Mouse (Mus musculus) spleen, adult 2 months (tissue): ENCODE data around the gene Kat5. TPM values are rescaled to one million over a fixed set of nuclear protein-coding genes. Genes with fewer than 3 reads are reported as not detected.
A peak's percentile ranks its signal among the peaks of the same experiment; 100 is the strongest.

Experiments used
- DNase-seq, 2 experiments: peaks; one replicate each; pipeline versions ENCODE4 v3.0.0 to v3.0.0-alpha.2; 2012 to 2021; ENCODE audit warnings: low spot score in 2 of 2, low read depth in 1 of 2
- H3K27ac ChIP-seq: fragments of 200-500 bp; 2 replicates; pipeline ENCODE4 v1.5.1; 2012; ENCODE audit warnings: low read length, inconsistent platforms; ENCODE audit not compliant: insufficient read depth
- H3K27me3 ChIP-seq: fragments of 200-500 bp; 2 replicates; pipeline ENCODE4 v1.6.1; 2012; ENCODE audit warnings: mild to moderate bottlenecking, moderate library complexity, low read length, inconsistent platforms; ENCODE audit not compliant: control insufficient read depth, insufficient read depth
- H3K36me3 ChIP-seq: fragments of 200-500 bp; 2 replicates; pipeline ENCODE4 v1.6.1; 2012; ENCODE audit warnings: mild to moderate bottlenecking, low read length, inconsistent platforms; ENCODE audit not compliant: control insufficient read depth, insufficient read depth
- H3K4me1 ChIP-seq: fragments of 200-500 bp; 2 replicates; pipeline ENCODE4 v1.6.1; 2011; ENCODE audit warnings: inconsistent platforms; ENCODE audit not compliant: control insufficient read depth, insufficient read depth, insufficient read length
- H3K4me3 ChIP-seq: fragments of 200-500 bp; 2 replicates; pipeline ENCODE4 v1.5.1; 2011; ENCODE audit warnings: mild to moderate bottlenecking, inconsistent platforms; ENCODE audit not compliant: insufficient read depth, insufficient read length; ENCODE audit errors: extremely low read depth
- CTCF ChIP-seq: fragments of 200-500 bp; IDR thresholded peaks from 2 replicates; pipeline ENCODE4 v1.5.1; 2011; ENCODE audit warnings: mild to moderate bottlenecking, inconsistent platforms; ENCODE audit not compliant: insufficient read depth, insufficient read length, insufficient replicate concordance; ENCODE audit errors: extremely low read depth
- POLR2A ChIP-seq: fragments of 200-500 bp; IDR thresholded peaks from 2 replicates; pipeline ENCODE4 v1.6.1; 2011; ENCODE audit warnings: low read depth, low read length, inconsistent platforms
- WGBS: fragments of 180-500 bp; shearing (Covaris S2); methylation state at CpG from one replicate; pipeline ENCODE4 v1.1.7; 2018; 5-methylcytosine and 5-hydroxymethylcytosine counted together
- polyA plus RNA-seq: library from polyadenylated mRNA; depleted of rRNA; stranded (reverse); fragments of >200 nt; gene quantifications from 2 replicates; pipeline ENCODE4 v1.2.3, GENCODE M21; 2012

Kat5 gene
- polyA plus RNA-seq, 1 experiment, result 37.3 TPM

DNA sequence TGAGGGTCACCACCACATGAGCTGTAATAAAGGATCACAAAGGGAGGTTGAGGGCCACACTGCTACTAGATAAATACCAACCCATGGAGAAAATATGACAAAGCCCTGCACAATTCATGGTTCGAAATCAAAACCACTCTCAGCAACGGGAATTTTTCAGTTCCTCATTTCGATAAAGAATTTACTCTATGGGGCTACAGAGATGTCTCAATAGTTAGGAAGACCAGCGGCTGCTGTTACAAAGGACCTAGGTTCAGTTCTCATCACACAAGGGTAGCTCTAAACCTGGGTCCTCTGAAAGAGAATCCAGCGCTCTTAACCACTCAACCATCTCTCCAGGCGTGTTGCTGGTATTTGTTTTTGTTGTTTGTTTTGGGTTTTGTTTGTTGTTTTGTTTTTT, 18.1 kb downstream of the Kat5 start:
- H3K27me3 ChIP-seq, result no peaks in the 10 kb centered on the region
- TF ChIP-seq POLR2A, result no peak
- TF ChIP-seq CTCF, result no peak
- H3K4me3 ChIP-seq, result no peak overlapping the region
- no peaks in the 10 kb centered on the region for H3K36me3 ChIP-seq
- no peaks in the 10 kb centered on the region for H3K4me1 ChIP-seq
- DNase-seq, result no peak
- 39% methylated on average over 6 of the region's 6 CpGs for WGBS
- no peak overlapping the region for H3K27ac ChIP-seq

DNA sequence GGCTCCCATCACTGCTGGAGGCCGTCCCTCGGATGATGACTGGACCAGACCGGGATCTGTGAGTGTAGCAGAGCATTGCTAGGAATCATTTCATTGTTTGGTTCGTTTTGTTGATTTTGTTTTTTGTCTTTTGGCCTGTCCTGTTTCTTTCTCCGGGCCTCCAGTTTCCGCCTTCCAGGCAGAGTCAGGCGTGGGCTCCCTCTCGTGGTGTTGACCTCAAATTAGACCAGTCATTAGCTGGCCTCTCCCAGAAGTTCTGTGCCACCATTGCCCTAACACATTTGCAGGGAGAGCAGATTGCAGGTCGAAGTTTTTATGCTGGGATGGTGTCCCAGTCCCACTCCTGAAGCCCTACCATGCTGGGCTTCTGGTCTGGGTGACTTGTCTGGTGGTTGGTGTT, 20.9 kb downstream of the Kat5 start:
- Histone ChIP-seq H3K4me1 (no peaks in the 10 kb centered on the region), H3K27ac (no peak overlapping the region), H3K36me3 (no peaks in the 10 kb centered on the region), H3K27me3 (no peaks in the 10 kb centered on the region), H3K4me3 (no peak overlapping the region)
- TF ChIP-seq POLR2A (no peak), CTCF (no peak)
- WGBS, result 77% methylated on average over 9 of the region's 9 CpGs
- no peak for DNase-seq

DNA sequence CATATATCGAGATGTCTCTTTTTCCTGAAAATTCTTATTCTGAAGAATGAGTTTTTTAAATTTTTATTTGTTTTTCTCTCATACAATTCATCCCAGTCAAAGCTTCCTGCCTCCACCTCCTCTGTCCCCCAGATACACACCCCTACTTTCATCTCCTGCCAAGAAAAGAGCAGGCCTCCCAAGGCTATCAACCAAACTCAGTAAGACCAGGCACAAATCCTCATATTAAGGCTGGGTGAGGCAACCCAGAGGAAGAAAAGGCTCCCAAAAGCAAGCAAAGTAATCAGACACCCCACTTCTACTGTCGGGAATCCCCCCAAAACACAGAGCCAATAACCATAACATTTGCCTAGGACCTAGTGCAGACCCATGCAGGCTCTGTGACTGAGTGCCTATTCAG, 28.0 kb downstream of the Kat5 start:
- no peaks in the 10 kb centered on the region for H3K27me3 ChIP-seq
- H3K4me3 ChIP-seq, result no peak overlapping the region
- H3K36me3 ChIP-seq, result no peaks in the 10 kb centered on the region
- no peak overlapping the region for H3K27ac ChIP-seq
- no peaks in the 10 kb centered on the region for H3K4me1 ChIP-seq
- 79% methylated on average over 2 of the region's 2 CpGs for WGBS
- TF ChIP-seq POLR2A (no peak), CTCF (no peak)
- no peak for DNase-seq

DNA sequence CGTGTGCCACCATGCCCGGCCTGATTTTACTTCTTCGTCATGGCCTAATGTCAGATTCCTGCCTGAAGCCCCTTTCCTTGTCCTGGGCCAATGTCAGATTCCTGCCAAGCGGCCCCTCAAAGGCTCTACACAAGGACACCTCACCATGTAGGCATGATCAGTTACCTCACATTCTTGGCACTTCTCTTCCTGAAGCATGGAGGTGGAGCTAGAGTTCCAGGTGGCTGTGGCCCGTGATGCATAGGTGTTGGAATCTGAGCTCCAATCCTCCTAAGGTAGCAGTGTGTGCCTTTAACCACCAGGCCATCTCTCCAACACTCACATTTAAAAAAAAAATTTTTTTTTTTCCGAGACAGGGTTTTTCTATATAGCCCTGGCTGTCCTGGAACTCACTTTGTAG, 29.3 kb downstream of the Kat5 start:
- 86% methylated on average over 6 of the region's 6 CpGs for WGBS
- TF ChIP-seq CTCF, result no peak
- TF ChIP-seq POLR2A, result no peak
- no peak for DNase-seq
- no peaks in the 10 kb centered on the region for H3K4me1 ChIP-seq
- no peak overlapping the region for H3K4me3 ChIP-seq
- no peaks in the 10 kb centered on the region for H3K27me3 ChIP-seq
- no peaks in the 10 kb centered on the region for H3K36me3 ChIP-seq
- no peak overlapping the region for H3K27ac ChIP-seq

DNA sequence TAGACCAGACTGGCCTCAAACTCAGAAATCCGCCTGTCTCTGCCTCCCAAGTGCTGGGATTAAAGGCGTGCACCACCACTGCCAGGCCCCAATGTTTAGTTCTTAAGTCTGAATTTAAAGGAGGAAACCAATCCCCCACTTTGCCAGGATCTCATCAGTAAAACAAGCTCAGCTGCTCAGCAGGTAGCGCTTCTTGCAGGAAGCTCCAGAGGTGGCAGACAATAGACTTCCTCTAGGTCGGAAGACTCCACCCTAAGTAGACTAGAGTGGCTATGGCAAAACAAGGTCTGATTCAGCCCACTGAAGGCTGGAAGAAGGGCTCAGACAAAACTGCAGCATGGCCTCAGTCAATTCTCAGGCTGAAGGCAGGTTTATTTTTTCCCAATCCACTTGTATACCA, 30.1 kb downstream of the Kat5 start:
- H3K36me3 ChIP-seq, result no peaks in the 10 kb centered on the region
- no peak overlapping the region for H3K4me3 ChIP-seq
- no peak for TF ChIP-seq POLR2A
- no peaks in the 10 kb centered on the region for H3K27me3 ChIP-seq
- H3K27ac ChIP-seq, result no peak overlapping the region
- DNase-seq, result no peak
- WGBS, result 87% methylated on average over 4 of the region's 4 CpGs
- H3K4me1 ChIP-seq, result no peaks in the 10 kb centered on the region

DNA sequence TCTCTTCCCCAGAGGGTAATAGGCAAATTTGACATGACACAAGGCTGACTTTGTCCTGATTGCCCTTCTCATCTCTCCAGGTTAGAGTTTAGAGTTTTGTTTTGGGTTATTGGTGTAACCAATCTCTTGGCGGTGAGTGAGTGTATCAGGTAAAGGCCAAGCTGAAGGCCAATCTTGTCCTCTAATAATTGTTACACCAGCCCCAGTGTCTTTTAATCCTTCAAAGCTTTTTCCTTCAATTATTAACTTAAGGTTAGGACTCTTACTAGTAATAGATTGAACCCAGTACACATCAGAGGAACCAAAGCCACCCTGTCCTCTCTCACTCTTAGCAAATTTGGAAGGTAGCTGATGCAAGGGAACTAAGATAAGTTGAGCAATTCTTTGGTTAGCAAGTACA, 34.7 kb downstream of the Kat5 start:
- DNase-seq, result no peak
- WGBS, result 100% methylated on average over 1 of the region's 1 CpGs
- no peak overlapping the region for H3K4me3 ChIP-seq
- H3K27me3 ChIP-seq, result no peaks in the 10 kb centered on the region
- peaks cover 7% of the 10 kb centered on the region for H3K36me3 ChIP-seq
- H3K4me1 ChIP-seq, result peaks cover 22% of the 10 kb centered on the region; the same call in 1 of the 2 replicates
- no peak overlapping the region for H3K27ac ChIP-seq
- TF ChIP-seq POLR2A, result no peak
- TF ChIP-seq CTCF, result no peak

DNA sequence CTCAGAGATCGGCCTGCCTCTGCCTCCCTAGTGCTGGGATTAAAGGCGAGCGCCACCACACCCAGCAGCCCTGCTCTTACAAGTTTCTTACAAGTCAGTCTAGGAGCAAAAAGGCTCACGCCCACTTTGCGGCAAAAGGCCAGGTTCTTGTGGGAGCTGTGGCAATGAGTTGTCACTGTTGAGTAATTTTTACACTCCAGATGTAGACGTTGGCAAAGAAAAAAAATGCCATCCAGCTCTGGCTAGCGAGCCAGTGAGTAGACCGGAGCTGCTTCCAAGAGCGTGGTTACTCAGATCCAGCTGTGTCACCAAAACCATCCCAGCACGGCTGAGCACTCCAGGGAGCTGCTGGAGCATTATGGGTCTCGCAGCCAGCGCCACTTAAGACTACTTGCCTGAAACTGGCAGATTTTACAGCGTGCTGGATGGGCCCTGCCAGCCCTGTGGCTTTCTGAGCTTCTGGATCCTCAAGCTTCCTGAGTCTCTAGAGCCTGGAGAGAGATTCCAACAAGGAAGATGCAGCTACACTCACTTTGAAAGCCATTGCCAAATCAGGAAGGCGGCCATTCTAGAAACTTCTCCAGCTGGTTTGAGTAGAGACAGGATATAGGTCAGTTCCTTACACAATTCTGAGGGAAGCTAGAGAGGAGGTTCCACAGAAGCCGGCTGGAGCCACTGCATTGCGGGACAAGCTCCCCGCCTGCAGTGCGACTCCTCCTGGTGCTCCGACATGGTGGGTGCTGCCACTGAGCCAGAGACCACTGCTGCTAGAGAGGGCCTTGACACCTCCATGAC, 37.5 kb downstream of the Kat5 start:
- peak overlapping the region; percentile 21 for H3K27ac ChIP-seq
- 52% methylated on average over 19 of the region's 19 CpGs for WGBS
- peaks cover 21% of the 10 kb centered on the region for H3K36me3 ChIP-seq
- DNase-seq, result no peak
- H3K4me1 ChIP-seq, result peaks cover 25% of the 10 kb centered on the region
- no peak for TF ChIP-seq CTCF
- TF ChIP-seq POLR2A, result no peak
- no peaks in the 10 kb centered on the region for H3K27me3 ChIP-seq
- no peak overlapping the region for H3K4me3 ChIP-seq
